Mouse (Mus musculus): Measurements from ENCODE around the gene Frk.
"Not testable (repeated sequence)": the region's sequence is repeated elsewhere in the genome, so short reads cannot be mapped to it uniquely, and the experiment has no call there.

The Frk gene

GRCm38 (mm10) chr10:34483297-34484013 is at the start of gene Frk:
Frk (plus strand) TSS chr10:34483399.
- DNase-seq (ENCODE audit: low spot score) = peak; percentile 29

GRCm38 (mm10) chr10:34434191-34434590 is 49.0 kb upstream of the Frk start:
- DNase-seq (ENCODE audit: low spot score) = not testable (repeated sequence)

- no peak for DNase-seq (ENCODE audit: low spot score)
Observed at GRCm38 (mm10) chr10:34449469-34449868, 33.7 kb upstream of the Frk start.

- no peak for DNase-seq (ENCODE audit: low spot score)
Observed at GRCm38 (mm10) chr10:34461451-34461850, 21.7 kb upstream of the Frk start.

- no peak for DNase-seq (ENCODE audit: low spot score)
Observed at GRCm38 (mm10) chr10:34464321-34464720, 18.9 kb upstream of the Frk start.

- no peak for DNase-seq (ENCODE audit: low spot score)
Observed at GRCm38 (mm10) chr10:34469037-34469436, 14.2 kb upstream of the Frk start.

GRCm38 (mm10) chr10:34479942-34480455 is 3.2 kb upstream of the Frk start:
- DNase-seq (ENCODE audit: low spot score) = no peak

GRCm38 (mm10) chr10:34484014-34484411 is 814 bp downstream of the Frk start:
- peak; percentile 6 for DNase-seq (ENCODE audit: low spot score)

- DNase-seq (ENCODE audit: low spot score) = peak; percentile 7
Observed at GRCm38 (mm10) chr10:34485079-34485478, 1.9 kb downstream of the Frk start.

- DNase-seq (ENCODE audit: low spot score) = no peak
Observed at GRCm38 (mm10) chr10:34507807-34508206, 24.6 kb downstream of the Frk start.

GRCm38 (mm10) chr10:34508593-34508992 is 25.4 kb downstream of the Frk start:
- no peak for DNase-seq (ENCODE audit: low spot score)

GRCm38 (mm10) chr10:34509256-34509655 is 26.1 kb downstream of the Frk start:
- no peak for DNase-seq (ENCODE audit: low spot score)

GRCm38 (mm10) chr10:34511192-34511591 is 28.0 kb downstream of the Frk start:
- no peak for DNase-seq (ENCODE audit: low spot score)

GRCm38 (mm10) chr10:34512551-34512950 is 29.4 kb downstream of the Frk start:
- DNase-seq (ENCODE audit: low spot score) = peak; percentile 5

GRCm38 (mm10) chr10:34525598-34525997 is 42.4 kb downstream of the Frk start:
- DNase-seq (ENCODE audit: low spot score) = no peak

- no peak for DNase-seq (ENCODE audit: low spot score)
Observed at GRCm38 (mm10) chr10:34531766-34532165, 48.6 kb downstream of the Frk start.

- no peak for DNase-seq (ENCODE audit: low spot score)
Observed at GRCm38 (mm10) chr10:34532507-34532906, 49.3 kb downstream of the Frk start.

GRCm38 (mm10) chr10:34540687-34541086 is 57.5 kb downstream of the Frk start:
- no peak for DNase-seq (ENCODE audit: low spot score)

- DNase-seq (ENCODE audit: low spot score) = no peak
Observed at GRCm38 (mm10) chr10:34541717-34542490, 58.7 kb downstream of the Frk start.

- no peak for DNase-seq (ENCODE audit: low spot score)
Observed at GRCm38 (mm10) chr10:34550612-34551011, 67.4 kb downstream of the Frk start.

- DNase-seq (ENCODE audit: low spot score) = no peak
Observed at GRCm38 (mm10) chr10:34551636-34552035, 68.4 kb downstream of the Frk start.

GRCm38 (mm10) chr10:34563518-34564176 is 80.4 kb downstream of the Frk start:
- no peak for DNase-seq (ENCODE audit: low spot score)

GRCm38 (mm10) chr10:34615474-34615873 is 132.3 kb downstream of the Frk start:
- no peak for DNase-seq (ENCODE audit: low spot score)
